8 mouse cellular contexts compared by ENCODE assay signal in genomic region chr2:32689420-32689819, GRCm38 (mm10). TPM values are rescaled to one million over a fixed set of nuclear protein-coding genes. Genes with fewer than 3 reads are reported as not detected.
DNase-seq lines count a peak whose midpoint lies in the region; ATAC-seq lines count a peak whose summit lies in the region.

No protein-coding gene starts in this region.

- peak; percentile 83 to 90 for DNase-seq in cerebellum, postnatal 4 days (ENCODE audit: low spot score in 2 of 2)
- DNase-seq in layer of hippocampus, adult 11-12 months (ENCODE audit: low spot score) = peak; percentile 93
- DNase-seq in lung, postnatal 10 days = peak; percentile 94
- peak; percentile 88 for DNase-seq in right cerebral cortex, postnatal 25 days
- DNase-seq in urinary bladder, postnatal 36 days (ENCODE audit: low spot score in 2 of 2) = peak; percentile 85 to 90

- peak; percentile 59 for ATAC-seq in CD4-positive, CD25-positive, alpha-beta regulatory T cell, adult 4 months
- ATAC-seq in activated CD4-positive, CD25-positive, alpha-beta regulatory T cell, adult 4 months = peak; percentile 57
- peak; percentile 63 for ATAC-seq in granulocyte monocyte progenitor cell, adult 5-6 weeks (replicated peaks; ENCODE audit: poor library complexity, severe bottlenecking)

RNA-seq across cellular contexts. Expression of gene Fpgs, which starts 14.5 kb away (rescaled TPM):
- polyA plus RNA-seq in CD4-positive, CD25-positive, alpha-beta regulatory T cell, adult 4 months (2017; shearing (Covaris generic)) = 10 to 100 TPM in 1 of 2 experiments, 1 to 10 TPM in 1; 9.4 to 12.5 TPM
- 1 to 10 TPM; 3.8 to 6.2 TPM for polyA plus RNA-seq in activated CD4-positive, CD25-positive, alpha-beta regulatory T cell, adult 4 months (2017; shearing (Covaris generic))
- total RNA-seq in granulocyte monocyte progenitor cell, adult 5-6 weeks (2014; fragmentation: Nextera tagmentation) = 24.2 and 34.0 TPM in 2 replicates
- total RNA-seq in granulocyte monocyte progenitor cell, adult 5-6 weeks (2017) = 19.0 and 20.7 TPM in 2 replicates

RNA-seq across cellular contexts. Expression of gene Cdk9, which starts 23.5 kb away (rescaled TPM):
- polyA plus RNA-seq in CD4-positive, CD25-positive, alpha-beta regulatory T cell, adult 4 months (2017; shearing (Covaris generic)) = 10 to 100 TPM; 16.3 to 22.9 TPM
- polyA plus RNA-seq in activated CD4-positive, CD25-positive, alpha-beta regulatory T cell, adult 4 months (2017; shearing (Covaris generic)) = 10 to 100 TPM; 26.2 to 26.4 TPM
- 89.5 and 102 TPM in 2 replicates for total RNA-seq in granulocyte monocyte progenitor cell, adult 5-6 weeks (2014; fragmentation: Nextera tagmentation)
- 44.8 and 54.3 TPM in 2 replicates for total RNA-seq in granulocyte monocyte progenitor cell, adult 5-6 weeks (2017)

RNA-seq across cellular contexts. Expression of gene Sh2d3c, which starts 31.4 kb away (rescaled TPM):
- polyA plus RNA-seq in CD4-positive, CD25-positive, alpha-beta regulatory T cell, adult 4 months (2017; shearing (Covaris generic)) = 10 to 100 TPM; 54.0 to 90.6 TPM
- 10 to 100 TPM; 62.2 to 84.6 TPM for polyA plus RNA-seq in activated CD4-positive, CD25-positive, alpha-beta regulatory T cell, adult 4 months (2017; shearing (Covaris generic))
- 14.3 and 17.6 TPM in 2 replicates for total RNA-seq in granulocyte monocyte progenitor cell, adult 5-6 weeks (2014; fragmentation: Nextera tagmentation)
- 11.2 and 12.7 TPM in 2 replicates for total RNA-seq in granulocyte monocyte progenitor cell, adult 5-6 weeks (2017)

RNA-seq across cellular contexts. Expression of gene Eng, which starts 43.0 kb away (rescaled TPM):
- polyA plus RNA-seq in CD4-positive, CD25-positive, alpha-beta regulatory T cell, adult 4 months (2017; shearing (Covaris generic)) = not detected
- not detected for polyA plus RNA-seq in activated CD4-positive, CD25-positive, alpha-beta regulatory T cell, adult 4 months (2017; shearing (Covaris generic))
- total RNA-seq in granulocyte monocyte progenitor cell, adult 5-6 weeks (2014; fragmentation: Nextera tagmentation) = 11.0 and 28.9 TPM in 2 replicates
- 4.0 and 6.0 TPM in 2 replicates for total RNA-seq in granulocyte monocyte progenitor cell, adult 5-6 weeks (2017)

RNA-seq across cellular contexts. Expression of gene 6330409D20Rik, which starts 51.4 kb away (rescaled TPM):
- polyA plus RNA-seq in CD4-positive, CD25-positive, alpha-beta regulatory T cell, adult 4 months (2017; shearing (Covaris generic)) = under 1 TPM in 1 of 2 experiments, not detected in 1; 0.58 TPM
- under 1 TPM in 1 of 2 experiments, not detected in 1; 0.99 TPM for polyA plus RNA-seq in activated CD4-positive, CD25-positive, alpha-beta regulatory T cell, adult 4 months (2017; shearing (Covaris generic))
- not detected in 2 replicates for total RNA-seq in granulocyte monocyte progenitor cell, adult 5-6 weeks (2014; fragmentation: Nextera tagmentation)
- total RNA-seq in granulocyte monocyte progenitor cell, adult 5-6 weeks (2017) = not detected in 2 replicates

Comparison
In these comparisons a context has a peak if more than half of its experiments do, and no peak if none do; other contexts are left out.
1. Peak in every context shown above with its lines: DNase-seq and ATAC-seq.